Mouse (Mus musculus) embryonic stem cell, embryonic (primary cell): ENCODE data around the gene Tmem191c.

ENCODE experiments used
- CTCF ChIA-PET, 4 experiments: fragments of 300-600 bp in 2 of 4; fragments of 350-600 bp in 2 of 4; sonication (Branson Sonifier 250); formaldehyde crosslinking; loops; one replicate each; lab custom pipeline; 2022; ENCODE audit warnings: inconsistent platforms in 2 of 4; lab: Charles Lee
- POLR2A ChIA-PET, 4 experiments: fragments of 300-600 bp in 2 of 4; fragments of 350-600 bp in 2 of 4; sonication (Branson Sonifier 250); formaldehyde crosslinking; loops; one replicate each; lab custom pipeline; 2022; ENCODE audit warnings: antibody characterized with exemption in 4 of 4, inconsistent platforms in 1 of 4; lab: Charles Lee

Gene Tmem191c

DNA sequence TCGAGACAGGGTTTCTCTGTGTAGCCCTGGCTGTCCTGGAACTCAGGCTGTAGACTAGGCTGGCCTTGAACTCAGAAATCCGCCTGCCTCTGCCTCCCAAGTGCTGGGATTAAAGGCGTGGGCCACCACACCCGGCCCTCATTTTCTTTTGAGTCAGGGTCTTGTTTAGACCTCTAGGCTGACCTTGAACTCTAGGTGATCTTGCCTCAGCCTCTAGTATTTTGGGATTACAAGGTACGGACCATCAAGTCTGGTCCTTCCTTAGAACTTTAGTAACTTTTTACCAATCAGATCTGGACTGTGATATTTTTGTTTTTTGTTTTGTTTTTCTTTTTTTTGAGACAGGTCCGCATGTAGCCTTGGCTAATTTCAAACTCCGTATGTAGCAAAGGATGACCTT is at the start of gene Tmem191c:
Gene Tmem191c (plus strand): TSS at position 357 of the 400 bp plus-strand sequence.
- POLR2A ChIA-PET, result interaction anchor here (0.5 to 35.2 kb wide), 40 partner anchors 9 to 421 kb away, joined by 3 to 895 read pairs (median 5); partner anchors contain the start of genes Hic2 (in 3 of the 4), Rimbp3 (in 3 of the 4), Lrrc74b (in 1 of the 4) and Ppil2 (in 1 of the 4)
- CTCF ChIA-PET, result interaction anchor here (0.7 to 10.5 kb wide), 27 partner anchors 10 to 199 kb away, joined by 3 to 285 read pairs (median 5); partner anchors contain the start of genes Rimbp3 (in 4 of the 4), Ccdc116 (in 2 of the 4), Hic2 (in 2 of the 4) and 2610318N02Rik (in 1 of the 4)

DNA sequence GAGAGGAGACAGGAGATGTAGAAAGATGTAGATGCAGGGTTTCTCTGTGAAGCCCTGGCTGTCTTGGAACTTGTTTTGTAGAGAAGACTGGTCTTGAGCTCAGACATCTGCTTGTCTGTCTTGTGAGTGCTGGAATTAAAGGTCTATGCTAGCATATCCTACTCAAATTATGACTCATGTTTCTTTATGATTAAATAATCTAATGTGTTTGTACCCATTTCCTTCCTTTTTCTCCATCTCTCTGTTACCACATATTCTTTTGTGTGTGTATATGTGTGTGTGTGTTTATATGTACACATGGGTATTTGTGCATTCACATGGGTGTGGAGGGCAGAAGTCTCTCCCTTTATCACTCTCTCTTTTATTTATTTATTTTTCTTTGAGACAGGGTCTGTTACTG is 49.4 kb upstream of the Tmem191c start:
- ChIA-PET CTCF (interaction anchor here in 2 of 4 experiments (0.6 to 4.3 kb wide), 2 partner anchors 16 to 17 kb away, joined by 3 to 14 read pairs; partner anchors contain the start of gene Rimbp3 (in 1 of the 2)), POLR2A (interaction anchor here in 3 of 4 experiments (1.1 to 24.6 kb wide), 10 partner anchors 4 to 102 kb away, joined by 3 to 895 read pairs (median 531); partner anchors contain the start of genes Hic2 (in 2 of the 3), Rimbp3 (in 2 of the 3), 2610318N02Rik (in 1 of the 3) and Tmem191c (in 1 of the 3))

DNA sequence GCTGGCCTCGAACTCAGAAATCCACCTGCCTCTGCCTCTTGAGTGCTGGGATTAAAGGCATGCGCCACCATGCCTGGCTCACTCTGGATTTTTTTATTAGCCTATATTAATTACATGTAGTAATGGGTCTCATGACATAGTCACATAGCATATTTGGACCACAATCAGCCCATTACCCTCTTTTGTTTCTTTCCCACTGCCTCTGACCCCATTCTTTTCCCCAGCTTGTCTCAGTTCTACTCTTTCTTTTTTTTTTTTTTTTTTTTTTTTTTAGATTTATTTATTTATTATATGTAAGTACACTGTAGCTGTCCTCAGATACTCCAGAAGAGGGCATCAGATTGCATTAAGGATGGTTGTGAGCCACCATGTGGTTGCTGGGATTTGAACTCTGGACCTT is 44.4 kb upstream of the Tmem191c start:
- ChIA-PET CTCF (interaction anchor here in 2 of 4 experiments (0.5 to 4.4 kb wide), 5 partner anchors 12 to 484 kb away, joined by 3 to 28 read pairs (median 5); partner anchors contain the start of gene Rimbp3 (in 1 of the 2)), POLR2A (interaction anchor here (0.5 to 24.6 kb wide), 15 partner anchors 8 to 331 kb away, joined by 3 to 733 read pairs (median 8); partner anchors contain the start of genes Rimbp3 (in 2 of the 4), 2610318N02Rik (in 1 of the 4), Sdf2l1 (in 1 of the 4) and Tmem191c (in 1 of the 4))

- CTCF ChIA-PET, result interaction anchor here (0.5 to 4.6 kb wide), 15 partner anchors 14 to 62 kb away, joined by 3 to 38 read pairs (median 4); partner anchors contain the start of genes Rimbp3 (in 2 of the 4) and Tmem191c (in 2 of the 4)
These were observed 42.8 kb upstream of the Tmem191c start, which contains the start of gene Hic2 for GRCm38 (mm10) chr16:17232794-17233701. TSS of gene Hic2 (plus strand) at chr16:17233572.

GRCm38 (mm10) chr16:17233702-17234498 is 42.0 kb upstream of the Tmem191c start:
- ChIA-PET CTCF (interaction anchor here (0.5 to 4.6 kb wide), 15 partner anchors 15 to 87 kb away, joined by 3 to 38 read pairs (median 5); partner anchors contain the start of genes Rimbp3 (in 2 of the 4), Tmem191c (in 2 of the 4) and Ccdc116 (in 1 of the 4)), POLR2A (interaction anchor here (0.6 to 24.6 kb wide), 71 partner anchors 8 to 1597 kb away, joined by 3 to 733 read pairs (median 5); partner anchors contain the start of genes Rimbp3 (in 3 of the 4), Tmem191c (in 3 of the 4), 2610318N02Rik (in 2 of the 4) and Sdf2l1 (in 2 of the 4))

More at GRCm38 (mm10) chr16:17232794-17233701, 42.8 kb upstream of the Tmem191c start, which contains the start of gene Hic2:
- POLR2A ChIA-PET, result interaction anchor here (0.5 to 24.6 kb wide), 62 partner anchors 8 to 696 kb away, joined by 3 to 733 read pairs (median 6); partner anchors contain the start of genes Rimbp3 (in 3 of the 4), Tmem191c (in 3 of the 4), 2610318N02Rik (in 2 of the 4) and Sdf2l1 (in 2 of the 4)

- ChIA-PET CTCF (interaction anchor here (0.9 to 4.6 kb wide), 9 partner anchors 15 to 42 kb away, joined by 3 to 38 read pairs (median 5); partner anchors contain the start of genes Rimbp3 (in 2 of the 4) and Tmem191c (in 1 of the 4)), POLR2A (interaction anchor here (0.6 to 24.6 kb wide), 49 partner anchors 9 to 1597 kb away, joined by 3 to 733 read pairs (median 8); partner anchors contain the start of genes Rimbp3 (in 3 of the 4), Tmem191c (in 2 of the 4), Ppil2 (in 1 of the 4) and Sdf2l1 (in 1 of the 4))
These were observed 41.4 kb upstream of the Tmem191c start for GRCm38 (mm10) chr16:17234499-17234895.

GRCm38 (mm10) chr16:17234916-17235665 is 40.8 kb upstream of the Tmem191c start:
- ChIA-PET POLR2A (interaction anchor here (0.6 to 24.6 kb wide), 42 partner anchors 10 to 997 kb away, joined by 3 to 733 read pairs (median 9); partner anchors contain the start of genes Rimbp3 (in 3 of the 4), Tmem191c (in 2 of the 4), 2610318N02Rik (in 1 of the 4) and Ppil2 (in 1 of the 4)), CTCF (interaction anchor here (1.4 to 4.6 kb wide), 5 partner anchors 25 to 36 kb away, joined by 5 to 38 read pairs (median 7); partner anchors contain the start of gene Rimbp3 (in 1 of the 4))

GRCm38 (mm10) chr16:17237634-17238033 is 38.2 kb upstream of the Tmem191c start:
- ChIA-PET POLR2A (interaction anchor here (1.0 to 24.6 kb wide), 14 partner anchors 12 to 47 kb away, joined by 3 to 733 read pairs (median 8); partner anchors contain the start of gene Rimbp3 (in 2 of the 4)), CTCF (interaction anchor here in 1 of 4 experiments (5.8 kb wide), 1 partner anchor 28 kb away, joined by 33 read pairs; the partner anchor contains the start of gene Rimbp3)

- ChIA-PET POLR2A (interaction anchor here (0.8 to 24.6 kb wide), 20 partner anchors 8 to 50 kb away, joined by 3 to 733 read pairs (median 4); partner anchors contain the start of genes Rimbp3 (in 2 of the 4) and Tmem191c (in 2 of the 4)), CTCF (interaction anchor here in 3 of 4 experiments (0.8 to 5.8 kb wide), 3 partner anchors 29 to 30 kb away, joined by 3 to 33 read pairs (median 6); partner anchors contain the start of gene Rimbp3 (in 1 of the 3))
These were observed 36.5 kb upstream of the Tmem191c start for GRCm38 (mm10) chr16:17239409-17239808.

DNA sequence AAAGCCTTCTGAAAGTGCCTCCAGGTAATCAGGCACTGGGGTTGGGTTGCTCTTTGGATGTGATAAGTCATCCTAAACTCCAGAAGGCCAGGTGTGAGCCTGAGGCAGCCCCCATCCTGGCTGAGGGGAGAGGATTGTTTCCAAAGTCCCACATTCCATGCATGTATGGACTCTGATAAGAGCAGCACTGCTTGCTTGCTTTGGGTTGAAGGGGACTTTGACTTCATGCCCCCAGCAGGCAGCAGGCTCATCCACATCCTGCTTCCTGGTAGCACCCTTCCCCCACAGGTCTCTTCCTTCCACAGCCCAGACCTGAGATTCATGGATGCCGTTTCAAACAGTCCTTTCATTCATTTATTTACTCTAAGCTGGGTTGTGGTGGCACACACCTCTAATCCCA is 32.1 kb upstream of the Tmem191c start:
- CTCF ChIA-PET, result interaction anchor here in 2 of 4 experiments (0.6 to 1.6 kb wide), 3 partner anchors 22 to 35 kb away, joined by 3 to 10 read pairs (median 3); no protein-coding TSS in a partner anchor
- POLR2A ChIA-PET, result interaction anchor here in 3 of 4 experiments (0.7 to 23.8 kb wide), 9 partner anchors 8 to 33 kb away, joined by 3 to 594 read pairs (median 138); partner anchors contain the start of genes Hic2 (in 3 of the 3), Rimbp3 (in 1 of the 3) and Tmem191c (in 1 of the 3)

GRCm38 (mm10) chr16:17244996-17245395 is 30.9 kb upstream of the Tmem191c start:
- POLR2A ChIA-PET, result interaction anchor here (0.7 to 35.2 kb wide), 16 partner anchors 9 to 49 kb away, joined by 3 to 895 read pairs (median 6); partner anchors contain the start of genes Hic2 (in 3 of the 4), Rimbp3 (in 2 of the 4) and Tmem191c (in 2 of the 4)

GRCm38 (mm10) chr16:17247727-17248126 is 28.1 kb upstream of the Tmem191c start:
- ChIA-PET CTCF (interaction anchor here in 3 of 4 experiments (1.0 to 3.8 kb wide), 4 partner anchors 23 to 38 kb away, joined by 3 to 24 read pairs (median 6); partner anchors contain the start of genes Rimbp3 (in 1 of the 3) and Tmem191c (in 1 of the 3)), POLR2A (interaction anchor here (0.5 to 35.2 kb wide), 22 partner anchors 9 to 245 kb away, joined by 3 to 895 read pairs (median 6); partner anchors contain the start of genes Hic2 (in 3 of the 4), Rimbp3 (in 2 of the 4), Ppil2 (in 1 of the 4) and Sdf2l1 (in 1 of the 4))

More at GRCm38 (mm10) chr16:17244996-17245395, 30.9 kb upstream of the Tmem191c start:
- CTCF ChIA-PET, result interaction anchor here in 2 of 4 experiments (1.0 to 3.8 kb wide), 3 partner anchors 26 to 36 kb away, joined by 5 to 24 read pairs (median 16); partner anchors contain the start of gene Rimbp3 (in 2 of the 2)

DNA sequence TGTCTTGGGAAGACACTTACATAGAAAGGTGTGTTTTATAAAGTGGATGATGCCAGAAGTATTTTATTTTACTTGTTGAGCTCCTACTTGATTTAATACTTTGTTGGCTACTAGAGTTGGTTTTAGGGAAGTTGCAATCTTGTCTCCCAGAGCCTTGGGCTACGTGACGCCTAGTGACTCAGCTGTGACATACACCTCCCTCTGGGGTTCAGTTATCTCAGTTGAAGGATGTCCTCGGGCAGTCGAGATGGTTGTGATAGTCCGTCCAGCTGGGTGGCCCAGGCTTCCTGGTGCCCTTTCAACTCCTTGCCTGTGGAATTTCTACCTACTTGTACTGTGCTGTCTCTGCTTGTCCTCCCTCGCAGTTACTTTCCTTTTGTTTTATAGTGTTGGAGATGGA is 26.7 kb upstream of the Tmem191c start:
- ChIA-PET CTCF (interaction anchor here in 3 of 4 experiments (0.7 to 2.4 kb wide), 5 partner anchors 22 to 56 kb away, joined by 3 to 13 read pairs (median 7); no protein-coding TSS in a partner anchor), POLR2A (interaction anchor here (0.5 to 35.2 kb wide), 21 partner anchors 8 to 632 kb away, joined by 3 to 895 read pairs (median 5); partner anchors contain the start of genes Hic2 (in 3 of the 4), Rimbp3 (in 2 of the 4) and Tmem191c (in 1 of the 4))

- ChIA-PET CTCF (interaction anchor here in 2 of 4 experiments (1.1 to 1.4 kb wide), 2 partner anchors 41 to 42 kb away, joined by 5 to 7 read pairs; no protein-coding TSS in a partner anchor), POLR2A (interaction anchor here (0.6 to 35.2 kb wide), 21 partner anchors 0 to 130 kb away, joined by 3 to 895 read pairs (median 8); partner anchors contain the start of genes Hic2 (in 4 of the 4), Rimbp3 (in 2 of the 4), Ccdc116 (in 1 of the 4) and Sdf2l1 (in 1 of the 4))
These were observed 24.3 kb upstream of the Tmem191c start for GRCm38 (mm10) chr16:17251539-17251938.
